Mouse (Mus musculus) macrophage (primary cell): ENCODE data around the gene Dnaaf1. TPM values are rescaled to one million over a fixed set of nuclear protein-coding genes. Genes with fewer than 3 reads are reported as not detected.

ENCODE experiments used
- H3K27ac ChIP-seq: fragments of 350-480 bp; formaldehyde crosslinking; 2 replicates; pipeline ENCODE4 v1.9.0; 2021
- H3K36me3 ChIP-seq: fragments of 350-480 bp; formaldehyde crosslinking; 2 replicates; pipeline ENCODE4 v1.9.0; 2021; ENCODE audit errors: inconsistent target
- H3K4me3 ChIP-seq: fragments of 350-480 bp; formaldehyde crosslinking; 2 replicates; pipeline ENCODE4 v1.9.0; 2021; ENCODE audit errors: inconsistent target
- H3K79me2 ChIP-seq: fragments of 350-480 bp; formaldehyde crosslinking; 2 replicates; pipeline ENCODE4 v1.9.0; 2021; ENCODE audit errors: inconsistent target
- WGBS: methylation state at CpG from one replicate; pipeline ENCODE4 v1.1.7; 2026; ENCODE audit warnings: inconsistent platforms; ENCODE audit not compliant: missing documents; 5-methylcytosine and 5-hydroxymethylcytosine counted together
- polyA plus RNA-seq: library from polyadenylated mRNA; stranded (reverse); fragments of 250-400 nt; gene quantifications from 3 replicates; pipeline ENCODE4 v1.2.4, GENCODE M21; 2018; ENCODE audit warnings: inconsistent platforms
- total RNA-seq, 78 experiments: library from RNA; depleted of rRNA; stranded (reverse); fragments of 250-400 nt; gene quantifications; 1 replicate in 9 of 78; 2 replicates in 24 of 78; 3 replicates in 43 of 78; 4 replicates in 2 of 78; pipeline ENCODE4 v1.2.4; 2018; ENCODE audit warnings: inconsistent platforms in 56 of 78

Dnaaf1 gene
- total RNA-seq (2018; cell fraction: chromatin; rRNA removed) = not detected
- not detected for total RNA-seq (2018; cell fraction: cytosol; rRNA removed)
- not detected for total RNA-seq (2018; cell fraction: nucleus; rRNA removed)
- polyA plus RNA-seq = not detected in 3 replicates

GRCm38 (mm10) chr8:119574437-119575365, at the start of gene Dnaaf1, which contains the start of gene Hsdl1:
TSS of gene Dnaaf1 (plus strand) at chr8:119575235.
TSS of gene Hsdl1 (minus strand) at chr8:119575183.
- peaks cover 51% of the 10 kb centered on the region for H3K79me2 ChIP-seq
- WGBS = under 1% methylated on average over 81 of the region's 97 CpGs
- H3K36me3 ChIP-seq = no peaks in the 10 kb centered on the region
- no peak within 1 kb of the TSS for H3K27ac ChIP-seq
- H3K4me3 ChIP-seq = peak within 1 kb of the TSS; percentile 64

- 91% methylated on average over 7 of the region's 7 CpGs for WGBS
- Histone ChIP-seq H3K4me3 (no peak overlapping the region), H3K79me2 (no peaks in the 10 kb centered on the region), H3K27ac (no peak overlapping the region), H3K36me3 (peaks cover 83% of the 10 kb centered on the region; the same call in 1 of the 2 replicates)
Measured at GRCm38 (mm10) chr8:119528762-119529161, 46.3 kb upstream of the Dnaaf1 start.

- no peak overlapping the region for H3K4me3 ChIP-seq
- no peaks in the 10 kb centered on the region for H3K79me2 ChIP-seq
- H3K36me3 ChIP-seq = peaks cover 84% of the 10 kb centered on the region
- no peak overlapping the region for H3K27ac ChIP-seq
- 88% methylated on average over 6 of the region's 6 CpGs for WGBS
Measured at GRCm38 (mm10) chr8:119530937-119531336, 44.1 kb upstream of the Dnaaf1 start.

DNA sequence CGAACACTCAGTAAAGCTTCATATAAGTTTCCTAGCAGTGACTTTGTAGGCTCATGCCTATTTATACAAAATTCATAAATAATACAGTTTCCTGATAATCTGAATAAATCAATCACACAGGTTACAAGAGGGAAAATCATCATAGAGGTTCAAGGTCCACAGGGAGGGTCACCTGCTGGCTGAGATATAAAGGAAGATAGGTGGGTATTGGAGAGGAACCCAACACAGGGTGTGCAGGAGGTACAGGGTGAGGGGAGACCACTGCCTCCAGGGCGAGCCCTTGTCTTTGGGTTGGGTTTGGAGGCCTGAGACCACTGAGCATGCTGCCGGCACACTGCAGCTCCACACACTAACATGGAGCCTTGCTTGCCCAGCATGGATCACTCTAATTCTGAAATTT, 43.6 kb upstream of the Dnaaf1 start:
- peaks cover 88% of the 10 kb centered on the region for H3K36me3 ChIP-seq
- WGBS = 96% methylated on average over 3 of the region's 3 CpGs
- H3K27ac ChIP-seq = no peak overlapping the region
- H3K4me3 ChIP-seq = no peak overlapping the region
- no peaks in the 10 kb centered on the region for H3K79me2 ChIP-seq

DNA sequence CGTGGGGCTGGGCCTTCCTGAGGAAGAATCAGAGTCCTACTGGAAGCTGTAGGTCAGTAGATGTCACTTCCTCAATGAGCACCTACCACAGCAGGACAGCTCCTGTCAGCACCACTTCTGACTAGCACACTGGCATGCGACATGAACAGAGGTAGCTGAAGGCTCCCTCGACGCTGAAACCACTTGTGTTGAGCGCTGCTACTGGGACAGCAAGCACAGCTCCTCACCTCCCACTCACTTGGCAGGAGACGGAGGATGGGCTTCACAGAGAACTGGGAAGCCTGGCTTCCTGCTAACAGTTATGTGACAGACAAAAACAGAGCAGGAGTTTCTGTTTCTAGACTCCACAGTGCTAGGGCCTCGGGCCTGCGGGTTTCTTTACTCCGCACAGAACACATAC, 43.1 kb upstream of the Dnaaf1 start:
- no peak overlapping the region for H3K4me3 ChIP-seq
- H3K36me3 ChIP-seq = peaks cover 91% of the 10 kb centered on the region
- no peaks in the 10 kb centered on the region for H3K79me2 ChIP-seq
- WGBS = 96% methylated on average over 9 of the region's 9 CpGs
- no peak overlapping the region for H3K27ac ChIP-seq

DNA sequence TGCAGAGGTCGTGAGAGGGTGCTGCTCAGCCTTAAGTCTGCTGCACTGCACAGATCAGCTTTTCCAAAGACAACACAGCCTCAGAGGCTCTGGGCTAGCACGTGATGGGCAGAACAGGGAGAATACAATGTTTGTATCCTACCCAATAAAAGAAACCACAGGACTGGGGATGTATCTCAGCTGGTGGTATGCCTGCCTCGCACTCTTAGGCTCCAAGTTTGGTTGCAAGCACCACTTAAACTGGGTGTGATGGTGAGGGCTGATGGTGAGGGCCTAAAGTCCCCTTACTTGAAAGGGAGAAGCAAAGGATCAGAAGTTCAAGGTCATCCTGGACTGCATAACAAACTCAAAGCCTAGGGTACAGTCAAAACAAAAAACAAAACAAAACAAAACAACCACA, 30.4 kb upstream of the Dnaaf1 start:
- H3K27ac ChIP-seq = no peak overlapping the region
- peaks cover 41% of the 10 kb centered on the region for H3K79me2 ChIP-seq
- WGBS = 83% methylated on average over 3 of the region's 3 CpGs
- no peak overlapping the region for H3K4me3 ChIP-seq
- H3K36me3 ChIP-seq = peaks cover 71% of the 10 kb centered on the region

DNA sequence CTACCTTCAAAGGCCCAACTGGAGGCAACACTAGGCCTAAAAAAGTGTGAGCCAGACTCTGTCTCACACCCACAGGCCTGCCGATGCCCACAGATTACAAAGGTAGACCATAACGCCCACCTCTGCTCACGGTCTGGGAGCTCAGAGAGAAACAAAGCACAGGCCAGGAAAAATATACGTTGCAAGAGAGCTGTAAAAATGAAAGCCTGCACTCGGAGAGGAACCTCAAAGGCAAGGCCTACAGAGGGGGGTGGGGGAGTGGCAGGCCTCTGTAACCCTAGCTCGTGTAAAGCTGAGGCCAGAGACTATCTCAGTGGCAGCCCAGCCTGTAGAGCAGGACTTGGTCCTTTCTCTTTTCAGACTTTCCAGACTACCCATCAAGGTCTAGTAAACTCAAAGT, 29.9 kb upstream of the Dnaaf1 start:
- Histone ChIP-seq H3K79me2 (peaks cover 47% of the 10 kb centered on the region), H3K27ac (no peak overlapping the region), H3K4me3 (no peak overlapping the region), H3K36me3 (peaks cover 65% of the 10 kb centered on the region)
- WGBS = 81% methylated on average over 6 of the region's 6 CpGs

DNA sequence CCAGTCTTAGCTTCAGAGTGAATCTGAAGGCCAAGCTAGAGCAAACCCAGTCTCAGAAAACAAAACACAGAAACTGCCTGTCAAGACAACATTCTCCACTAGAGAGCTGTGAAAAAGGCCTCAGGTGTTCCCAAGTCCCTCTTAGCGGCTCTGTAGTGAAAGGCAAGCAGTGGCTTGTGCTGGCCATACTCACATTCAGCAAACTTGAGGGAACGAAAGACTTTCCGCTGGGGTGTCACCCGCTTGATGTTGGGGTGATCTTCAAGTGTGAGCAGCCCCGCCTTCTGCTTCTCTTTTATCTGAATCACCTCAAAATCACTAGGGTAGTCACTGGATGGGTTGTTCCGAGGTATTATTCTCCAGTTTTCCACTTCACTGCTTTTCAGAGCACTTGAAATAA, 29.2 kb upstream of the Dnaaf1 start:
- Histone ChIP-seq H3K36me3 (peaks cover 59% of the 10 kb centered on the region), H3K27ac (no peak overlapping the region)
- WGBS = 97% methylated on average over 6 of the region's 6 CpGs

GRCm38 (mm10) chr8:119547019-119547691, 27.9 kb upstream of the Dnaaf1 start:
- WGBS = 89% methylated on average over 17 of the region's 18 CpGs
- H3K36me3 ChIP-seq = peaks cover 47% of the 10 kb centered on the region
- no peak overlapping the region for H3K27ac ChIP-seq
- H3K79me2 ChIP-seq = peaks cover 67% of the 10 kb centered on the region
- no peak overlapping the region for H3K4me3 ChIP-seq

More for the DNA sequence above, 29.2 kb upstream of the Dnaaf1 start:
- H3K79me2 ChIP-seq = peaks cover 53% of the 10 kb centered on the region
- no peak overlapping the region for H3K4me3 ChIP-seq

DNA sequence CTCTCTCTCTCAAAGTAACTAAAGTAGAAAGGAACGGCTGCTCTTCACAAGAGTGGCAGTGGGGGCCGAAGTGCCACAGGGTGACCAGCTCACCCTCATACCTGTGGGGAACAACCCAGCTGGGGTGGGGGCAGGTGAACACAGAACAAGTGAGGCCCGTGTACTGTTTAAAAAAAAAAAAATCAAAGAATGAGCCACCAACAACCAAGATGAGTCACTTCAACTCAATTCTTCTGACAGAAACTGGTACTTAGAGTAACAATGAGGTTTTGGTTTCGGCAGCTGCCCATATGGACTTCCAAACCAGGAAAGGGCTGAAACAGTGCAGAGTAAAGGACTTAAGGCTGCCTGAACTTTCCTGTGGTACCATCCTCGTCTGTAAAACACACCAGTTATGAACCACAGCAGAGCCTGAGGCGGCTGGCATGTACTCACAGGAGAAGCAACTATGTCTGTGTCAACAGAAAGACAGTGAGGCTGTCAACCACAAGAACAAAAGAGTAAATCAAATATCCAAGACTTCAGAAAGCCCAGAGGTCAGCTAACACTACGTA, 26.4 kb upstream of the Dnaaf1 start:
- WGBS = 85% methylated on average over 7 of the region's 7 CpGs
- Histone ChIP-seq H3K27ac (no peak overlapping the region), H3K79me2 (peaks cover 81% of the 10 kb centered on the region), H3K4me3 (no peak overlapping the region), H3K36me3 (peaks cover 39% of the 10 kb centered on the region)

- no peak overlapping the region for H3K4me3 ChIP-seq
- no peak overlapping the region for H3K27ac ChIP-seq
- 88% methylated on average over 2 of the region's 2 CpGs for WGBS
- peaks cover 100% of the 10 kb centered on the region for H3K79me2 ChIP-seq
- peaks cover under 1% of the 10 kb centered on the region; the same call in 1 of the 2 replicates for H3K36me3 ChIP-seq
Measured at GRCm38 (mm10) chr8:119552967-119553366, 22.1 kb upstream of the Dnaaf1 start.

DNA sequence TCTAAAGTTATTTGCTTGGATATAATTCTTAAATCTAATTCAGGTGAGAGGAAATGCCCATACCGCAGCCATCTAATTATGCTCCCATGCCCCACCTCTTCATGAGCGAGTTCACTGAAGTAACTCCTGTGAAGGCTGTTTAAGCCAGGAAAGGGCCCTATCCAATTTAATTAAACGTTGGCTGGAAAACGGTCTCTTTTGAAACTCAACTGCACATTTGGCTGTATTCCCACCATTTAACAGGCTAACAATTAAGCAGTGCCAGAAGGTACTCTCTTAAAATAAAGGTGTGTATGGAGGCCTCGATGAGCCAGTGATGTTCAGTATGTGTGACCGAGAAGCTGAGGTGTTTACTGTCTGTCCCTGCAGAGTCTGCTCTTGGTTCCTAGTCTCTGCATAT, 19.2 kb upstream of the Dnaaf1 start:
- H3K4me3 ChIP-seq = no peak overlapping the region
- 93% methylated on average over 6 of the region's 6 CpGs for WGBS
- no peaks in the 10 kb centered on the region for H3K36me3 ChIP-seq
- no peak overlapping the region for H3K27ac ChIP-seq
- H3K79me2 ChIP-seq = peaks cover 73% of the 10 kb centered on the region

DNA sequence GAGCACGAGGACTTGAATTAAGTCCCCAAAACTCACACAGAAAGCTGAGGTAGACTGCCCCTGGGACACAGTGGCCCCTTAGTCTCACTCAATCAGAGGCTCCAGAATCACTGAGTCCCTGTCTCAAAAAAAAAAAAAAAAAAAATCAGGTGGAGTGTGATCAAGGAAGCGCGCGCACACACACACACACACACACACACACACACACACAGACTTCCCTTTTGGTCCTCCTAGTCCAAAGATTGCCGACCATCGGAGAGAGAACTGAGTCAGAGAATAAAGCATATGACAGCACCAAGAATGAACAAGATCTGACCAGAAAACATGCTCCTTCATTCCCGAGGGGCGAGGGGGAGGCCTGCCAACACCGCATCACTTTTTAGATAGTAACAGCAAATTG, 17.9 kb upstream of the Dnaaf1 start:
- Histone ChIP-seq H3K36me3 (peaks cover 6% of the 10 kb centered on the region), H3K27ac (peak overlapping the region; percentile 68; the same call in 1 of the 2 replicates), H3K79me2 (peaks cover 60% of the 10 kb centered on the region), H3K4me3 (peak overlapping the region; percentile 92)
- WGBS = 41% methylated on average over 6 of the region's 9 CpGs

- Histone ChIP-seq H3K79me2 (peaks cover 52% of the 10 kb centered on the region), H3K27ac (peak overlapping the region; percentile 68), H3K36me3 (peaks cover 14% of the 10 kb centered on the region), H3K4me3 (peak overlapping the region; percentile 92)
- under 1% methylated on average over 55 of the region's 55 CpGs for WGBS
Measured at GRCm38 (mm10) chr8:119557821-119558602, 17.0 kb upstream of the Dnaaf1 start.
